In the genomic region with DNA sequence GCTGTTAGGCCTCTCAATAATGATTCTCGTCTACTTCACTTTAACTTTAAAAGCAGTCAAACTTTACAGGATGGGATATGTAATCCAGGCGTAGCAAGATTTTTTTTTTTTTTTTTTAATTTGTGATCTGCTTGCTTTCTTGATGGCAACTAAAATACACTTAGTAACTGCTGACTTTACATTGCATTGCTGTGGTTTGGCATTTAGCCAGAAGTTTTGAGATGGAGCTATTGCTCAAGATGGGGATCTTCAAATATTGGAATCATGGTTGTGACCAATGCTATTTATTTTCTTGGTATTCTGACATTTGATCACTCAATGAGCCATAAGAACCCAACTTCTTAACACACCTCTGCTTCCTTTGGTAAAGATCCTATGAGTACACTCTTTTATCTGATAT, we compare ENCODE assay signal across 15 mouse cellular contexts.
"Had no signal": no experiment of that assay in that cellular context is flagged by ENCODE, and none has a peak within 500 bp of the region (broad histone marks: within the 10 kb centered on the region; RNA-seq: fewer than 3 reads in every experiment).

No protein-coding gene starts in this region.

- H3K9me3 ChIP-seq: liver, embryonic 13.5 days; lung, embryonic 15.5 days; midbrain, embryonic 12.5 days; neural tube, embryonic 13.5 days had no signal

- H3K9ac ChIP-seq: liver, embryonic 13.5 days; lung, embryonic 15.5 days; midbrain, embryonic 12.5 days; neural tube, embryonic 13.5 days had no signal

- H3K4me1 ChIP-seq: liver, embryonic 13.5 days; midbrain, embryonic 12.5 days; neural tube, embryonic 13.5 days had no signal

- DNase-seq: kidney, adult 18-20 months; kidney, adult 9 months; kidney, postnatal 25 days; layer of hippocampus, adult 9-11 months; liver, embryonic 13.5 days; lung, postnatal 10 days; thymus, adult 18-20 months; thymus, postnatal 36 days had no signal

- H3K36me3 ChIP-seq: liver, embryonic 13.5 days had no signal

- H3K4me3 ChIP-seq: layer of hippocampus, adult 2 months; liver, embryonic 13.5 days; lung, embryonic 15.5 days; midbrain, embryonic 12.5 days; myocyte; neural tube, embryonic 13.5 days had no signal

- ATAC-seq: midbrain, embryonic 16.5 days had no signal

- H3K27me3 ChIP-seq: liver, embryonic 13.5 days; lung, embryonic 15.5 days; midbrain, embryonic 12.5 days; neural tube, embryonic 13.5 days had no signal

- H3K27ac ChIP-seq: layer of hippocampus, adult 2 months; liver, embryonic 13.5 days; macrophage; midbrain, embryonic 12.5 days; neural tube, embryonic 13.5 days had no signal

- H3K4me2 ChIP-seq: liver, embryonic 13.5 days; lung, embryonic 15.5 days; midbrain, embryonic 12.5 days; neural tube, embryonic 13.5 days had no signal
